Mouse (Mus musculus): ENCODE results near the gene Psg28.

DNA sequence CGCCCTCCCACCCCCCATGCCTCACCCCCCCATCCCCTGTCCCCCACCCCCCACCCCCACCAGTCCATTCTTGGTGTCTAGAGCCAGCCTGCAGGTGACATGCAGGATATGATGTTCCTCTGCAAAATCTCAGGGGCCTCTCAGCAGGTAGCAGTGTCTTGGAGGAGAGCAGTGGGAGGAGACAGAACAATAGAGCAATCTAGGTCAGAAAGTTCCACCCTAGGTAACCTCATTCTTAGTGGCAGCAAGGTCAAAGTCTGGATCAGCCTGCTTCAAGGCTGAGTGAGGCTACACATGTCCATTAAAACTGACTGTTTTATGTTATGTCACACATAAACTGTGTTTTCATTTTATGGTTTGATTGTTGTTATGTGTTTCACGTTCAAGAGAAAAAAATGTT is 53.5 kb downstream of the Psg28 start:
- TF ChIP-seq CTCF (IDR thresholded peaks at IDR 0.05) (no peak), EP300 (IDR thresholded peaks at IDR 0.05) (no peak)

Measured in lung, postnatal 0 days (tissue).